Mouse (Mus musculus): Measurements from ENCODE around the gene Sdr39u1.

Gene Sdr39u1

DNA sequence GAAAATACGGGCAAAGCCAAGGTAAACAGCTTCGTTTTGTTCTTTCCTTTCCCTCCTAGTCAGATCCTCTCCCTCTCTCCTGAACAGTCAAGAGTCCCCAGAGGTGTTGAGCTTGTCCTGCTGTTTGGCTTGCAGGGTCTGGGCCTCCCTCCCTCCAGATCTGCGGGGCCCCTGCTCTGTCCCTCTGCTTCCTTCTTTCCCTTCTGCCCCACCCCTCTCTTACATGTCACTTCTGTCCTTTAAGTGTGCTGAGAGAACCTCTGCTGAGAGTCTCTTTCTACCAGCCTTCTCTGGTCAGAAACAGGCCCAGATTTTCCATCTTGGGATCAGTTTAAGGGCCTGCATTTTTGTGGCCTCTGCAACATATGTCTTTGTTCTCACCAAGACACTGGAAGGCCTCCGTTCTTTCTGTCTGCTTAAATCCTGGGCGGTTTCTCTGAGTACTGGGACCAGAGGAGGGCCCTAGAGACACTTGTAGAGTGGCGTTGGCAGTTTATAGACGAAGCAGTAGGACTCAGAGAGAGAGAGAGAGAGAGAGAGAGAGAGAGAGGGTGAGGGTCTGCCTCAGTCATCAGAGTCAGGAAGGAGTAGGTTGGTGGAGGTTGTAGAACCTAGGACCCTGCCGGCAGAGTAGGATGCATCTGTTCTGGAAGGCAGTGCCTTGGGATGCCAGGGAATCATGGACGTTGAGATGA, 45.5 kb downstream of the Sdr39u1 start:
- in situ Hi-C loops (cut with MseI, MboI), result no loop called here

DNA sequence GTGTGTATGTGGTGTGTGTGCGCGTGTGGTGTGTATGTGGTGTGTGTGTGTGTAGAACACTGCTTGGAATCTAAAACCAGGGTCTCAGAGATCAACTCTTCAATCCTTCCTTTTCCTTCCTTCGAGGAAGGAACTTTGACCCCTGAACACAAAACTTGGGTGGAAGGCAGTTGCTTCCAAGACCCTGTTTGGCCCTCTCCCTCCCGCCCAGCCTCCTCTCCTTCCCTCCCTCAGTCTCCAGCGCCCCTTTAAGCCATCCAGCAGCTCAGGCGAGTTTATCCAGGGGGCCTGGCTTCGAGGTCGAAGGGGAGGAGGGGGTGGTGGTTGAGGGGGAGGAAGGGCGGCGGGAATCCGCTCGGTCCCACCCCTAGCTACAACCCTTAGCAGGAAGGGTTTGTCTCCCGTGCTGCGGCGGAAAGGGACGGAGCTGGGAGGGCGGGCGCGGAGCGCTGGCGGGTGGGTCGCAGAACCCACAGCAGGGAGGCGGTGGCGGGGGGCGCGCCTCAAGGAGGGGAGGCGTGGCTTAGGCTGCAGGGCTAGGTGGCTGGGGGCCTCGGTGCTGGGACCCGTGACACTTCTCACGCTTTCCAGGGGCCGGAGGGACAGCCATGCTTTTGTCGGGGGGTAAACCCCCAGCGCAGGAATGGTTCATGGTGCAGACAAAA, 46.3 kb downstream of the Sdr39u1 start, which contains the start of gene Nynrin:
Nynrin (plus strand) TSS at position 390 of the 665 bp plus-strand sequence.
- in situ Hi-C loops (cut with MseI, MboI), result no loop called here

DNA sequence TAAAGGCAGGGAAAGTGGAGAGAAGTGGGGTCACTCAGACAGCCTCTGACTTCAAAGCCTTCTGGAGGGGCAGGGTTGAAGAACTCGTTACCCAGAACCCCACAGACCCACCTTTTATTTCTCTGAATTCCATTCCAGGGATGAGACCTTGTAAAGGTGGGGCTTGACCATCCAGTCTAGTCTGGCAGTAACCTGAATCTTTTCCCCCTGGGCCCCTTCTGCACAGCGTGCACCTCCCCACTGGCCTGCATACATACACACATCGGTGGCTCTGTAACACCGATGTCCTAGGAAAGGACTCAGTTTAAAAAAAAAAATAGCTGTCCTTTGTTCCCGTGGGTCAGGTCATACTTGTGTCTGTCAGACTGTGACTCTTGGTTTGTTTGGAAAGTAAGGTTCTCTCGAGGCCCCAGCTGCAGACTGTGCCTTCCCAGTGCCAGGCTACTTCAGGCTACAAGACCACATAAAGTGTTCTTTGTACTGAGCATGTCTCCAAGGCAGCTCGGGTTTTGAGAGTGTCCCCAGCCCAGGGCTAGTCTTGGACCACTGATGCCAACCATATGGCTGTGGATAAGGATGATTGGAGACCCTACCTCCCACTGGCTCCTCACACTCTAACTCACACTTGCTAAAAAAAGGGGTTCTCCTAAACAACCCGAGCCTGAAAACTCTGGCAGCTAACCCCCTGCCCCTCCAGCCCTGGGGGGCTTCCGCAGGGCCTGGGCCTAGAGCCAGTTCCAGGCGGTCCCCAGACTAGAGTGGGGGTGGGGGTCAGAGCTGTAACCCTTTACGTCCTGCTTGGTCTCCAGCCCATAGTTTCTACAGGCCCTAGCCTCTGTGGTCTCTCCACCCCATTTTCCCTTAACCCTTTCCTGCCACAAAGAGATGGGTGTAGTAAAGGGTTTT, 47.2 kb downstream of the Sdr39u1 start:
- in situ Hi-C loops (cut with MseI, MboI), result no loop called here

DNA sequence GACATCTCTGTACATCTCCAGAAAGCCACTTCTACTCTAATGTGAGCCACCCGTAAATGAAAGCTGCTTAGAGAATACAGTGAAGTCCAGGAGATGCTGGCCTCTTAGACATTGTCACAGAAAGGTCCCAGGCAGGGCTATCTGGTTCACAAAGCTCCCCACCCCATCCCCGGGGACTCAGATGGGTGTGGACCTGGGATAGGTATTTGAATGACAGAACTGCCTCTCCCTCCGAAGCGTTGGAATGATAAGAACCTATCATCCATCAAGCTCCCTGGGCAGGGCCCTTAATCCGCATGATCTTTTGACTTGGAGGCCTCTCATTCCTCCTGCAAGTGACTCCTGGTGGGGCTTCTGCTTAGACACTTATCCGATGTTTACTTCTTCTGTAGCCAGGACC, 49.2 kb downstream of the Sdr39u1 start:
- in situ Hi-C loops (cut with MseI, MboI), result no loop called here
